Mouse (Mus musculus) brain, embryonic 14.5 days (tissue): Measurements from ENCODE around the gene Pld4.

Experiments used
- CTCF ChIP-seq: fragments of 200-500 bp; IDR thresholded peaks from 2 replicates; pipeline ENCODE4 v1.5.1; 2012; ENCODE audit warnings: inconsistent platforms, mild to moderate bottlenecking, moderate library complexity, borderline replicate concordance; ENCODE audit not compliant: insufficient read depth, insufficient read length; ENCODE audit errors: extremely low read depth
- POLR2A ChIP-seq: fragments of 200-500 bp; IDR thresholded peaks from 2 replicates; pipeline ENCODE4 v1.6.1; 2012; ENCODE audit warnings: mild to moderate bottlenecking, inconsistent platforms, borderline replicate concordance; ENCODE audit not compliant: poor library complexity, insufficient read depth, insufficient read length, severe bottlenecking; ENCODE audit errors: extremely low read depth

GRCm38 (mm10) chr12:112761411-112761810, 956 bp downstream of the Pld4 start:
- TF ChIP-seq CTCF, result no peak
- TF ChIP-seq POLR2A, result no peak
